7 mouse cellular contexts compared by ENCODE assay signal in the genomic region with DNA sequence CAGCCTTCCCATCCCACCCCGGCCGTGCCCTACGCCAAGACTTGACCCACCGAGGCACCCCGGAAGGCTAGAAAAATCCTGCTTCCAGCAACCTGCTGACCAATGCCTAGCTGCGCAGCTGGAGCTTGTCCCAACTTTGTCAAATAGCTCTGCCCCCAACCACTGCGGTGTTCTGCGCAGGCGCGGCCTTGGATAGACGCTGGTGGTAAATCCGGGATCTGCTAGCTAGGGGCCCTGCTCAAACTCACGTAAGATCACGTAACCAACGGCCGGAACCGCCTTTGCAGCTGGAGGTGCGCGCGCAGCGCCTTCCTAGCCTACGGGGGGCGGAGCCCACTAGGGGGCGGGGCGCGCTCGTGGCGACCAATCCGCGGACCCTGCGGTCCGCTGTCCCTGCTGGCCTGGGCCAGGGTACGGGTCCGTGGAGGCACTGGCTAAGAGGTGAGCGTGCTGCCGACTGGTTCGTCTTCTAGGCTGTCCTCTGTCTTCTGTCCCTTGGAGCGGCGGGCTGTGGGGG. TPM values are rescaled to one million over a fixed set of nuclear protein-coding genes. Genes with fewer than 3 reads are reported as not detected.
DNase-seq lines count a peak whose midpoint lies in the region; ATAC-seq and TF ChIP-seq lines count a peak whose summit lies in the region.

A gene (plus strand): TSS at position 249 of the 517 bp plus-strand sequence.

- H3K9me3 ChIP-seq in embryonic facial prominence, embryonic 10.5 days = no peaks in the 10 kb centered on the region
- H3K9me3 ChIP-seq in intestine, postnatal 0 days (ENCODE audit: control insufficient read depth) = no peaks in the 10 kb centered on the region
- no peaks in the 10 kb centered on the region for H3K9me3 ChIP-seq in midbrain, embryonic 12.5 days

- peak; percentile 43 for TF ChIP-seq CTCF in intestine, postnatal 0 days (IDR thresholded peaks at IDR 0.05; ENCODE audit: low read depth)
- TF ChIP-seq CTCF in small intestine, adult 2 months (IDR thresholded peaks at IDR 0.05; ENCODE audit: extremely low read depth, insufficient read length, insufficient replicate concordance, low read depth, low read length) = no peak

- H3K27me3 ChIP-seq in embryonic facial prominence, embryonic 10.5 days (replicated peaks; ENCODE audit: low read depth, poor library complexity, severe bottlenecking) = no peaks in the 10 kb centered on the region
- no peaks in the 10 kb centered on the region for H3K27me3 ChIP-seq in intestine, postnatal 0 days (replicated peaks; ENCODE audit: control insufficient read depth, insufficient read depth, low read length)
- no peaks in the 10 kb centered on the region for H3K27me3 ChIP-seq in midbrain, embryonic 12.5 days
- no peaks in the 10 kb centered on the region for H3K27me3 ChIP-seq in small intestine, adult 2 months (ENCODE audit: control insufficient read depth, insufficient read depth, low read length)

- intact Hi-C loops in left cerebral cortex, postnatal 4 days (cut with DNase I) = no loop called here

- H3K4me2 ChIP-seq in intestine, postnatal 0 days (replicated peaks; ENCODE audit: low read depth) = peak within 1 kb of the TSS; percentile 87
- H3K4me2 ChIP-seq in midbrain, embryonic 12.5 days (replicated peaks) = peak within 1 kb of the TSS; percentile 79

- ATAC-seq in intestine, postnatal 0 days = peak; percentile 92
- ATAC-seq in midbrain, embryonic 12.5 days (ENCODE audit: low FRiP score, low read depth) = peak; percentile 94

- peak; percentile 83 for TF ChIP-seq POLR2A in small intestine, adult 2 months (IDR thresholded peaks at IDR 0.05; ENCODE audit: low read depth, low read length)

- peak within 1 kb of the TSS; percentile 87 for H3K9ac ChIP-seq in intestine, postnatal 0 days (ENCODE audit: low read depth, low read length)
- peak within 1 kb of the TSS; percentile 85 for H3K9ac ChIP-seq in midbrain, embryonic 12.5 days (replicated peaks)

- peaks cover 57% of the 10 kb centered on the region for H3K4me1 ChIP-seq in embryonic facial prominence, embryonic 10.5 days
- peaks cover 6% of the 10 kb centered on the region; the same call in 1 of the 2 replicates for H3K4me1 ChIP-seq in intestine, postnatal 0 days (replicated peaks; ENCODE audit: control insufficient read depth, insufficient read depth, low read length)
- peaks cover 45% of the 10 kb centered on the region for H3K4me1 ChIP-seq in midbrain, embryonic 12.5 days
- peaks cover 5% of the 10 kb centered on the region for H3K4me1 ChIP-seq in small intestine, adult 2 months (ENCODE audit: control insufficient read depth, insufficient read depth, insufficient read length, low read length)

- WGBS in embryonic facial prominence, embryonic 10.5 days = under 1% methylated on average over 39 of the region's 39 CpGs
- WGBS in intestine, postnatal 0 days = under 1% methylated on average over 39 of the region's 39 CpGs
- under 1% methylated on average over 39 of the region's 39 CpGs for WGBS in midbrain, embryonic 12.5 days
- WGBS in small intestine, adult 2 months = under 1% methylated on average over 39 of the region's 39 CpGs

- peak; percentile 100 for DNase-seq in adrenal gland, postnatal 10 days
- DNase-seq in embryonic facial prominence, embryonic 10.5 days (ENCODE audit: low spot score) = peak; percentile 99
- no peak for DNase-seq in gonadal fat pad, adult 2 months (ENCODE audit: low read depth)
- DNase-seq in left cerebral cortex, postnatal 4 days = peak; percentile 99

- H3K36me3 ChIP-seq in embryonic facial prominence, embryonic 10.5 days (replicated peaks) = peaks cover 42% of the 10 kb centered on the region
- peaks cover 29% of the 10 kb centered on the region for H3K36me3 ChIP-seq in intestine, postnatal 0 days (ENCODE audit: control insufficient read depth, insufficient read depth)
- peaks cover 35% of the 10 kb centered on the region for H3K36me3 ChIP-seq in midbrain, embryonic 12.5 days
- peaks cover 19% of the 10 kb centered on the region for H3K36me3 ChIP-seq in small intestine, adult 2 months (ENCODE audit: control insufficient read depth, insufficient read depth, low read length)

- peak within 1 kb of the TSS; percentile 74 for H3K4me3 ChIP-seq in embryonic facial prominence, embryonic 10.5 days
- H3K4me3 ChIP-seq in intestine, postnatal 0 days (ENCODE audit: low read depth, low read length) = peak within 1 kb of the TSS; percentile 85
- H3K4me3 ChIP-seq in midbrain, embryonic 12.5 days = peak within 1 kb of the TSS; percentile 77
- peak within 1 kb of the TSS; percentile 87 for H3K4me3 ChIP-seq in small intestine, adult 2 months (ENCODE audit: low read depth, low read length)

- H3K27ac ChIP-seq in embryonic facial prominence, embryonic 10.5 days (replicated peaks) = peak within 1 kb of the TSS; percentile 89
- H3K27ac ChIP-seq in intestine, postnatal 0 days (ENCODE audit: low read depth, low read length) = peak within 1 kb of the TSS; percentile 87
- H3K27ac ChIP-seq in midbrain, embryonic 12.5 days (replicated peaks) = peak within 1 kb of the TSS; percentile 89
- H3K27ac ChIP-seq in small intestine, adult 2 months (ENCODE audit: insufficient read depth, low read depth, low read length) = peak within 1 kb of the TSS; percentile 89

RNA-seq across cellular contexts. Expression of the gene that starts here (rescaled TPM):
- total RNA-seq in adrenal gland, postnatal 10 days (2021) = 10 to 100 TPM; 28.1 to 31.7 TPM
- 25.6 and 28.1 TPM in 2 replicates for polyA plus RNA-seq in embryonic facial prominence, embryonic 10.5 days (2016; fragmentation: Nextera tagmentation; extraction: Ambion mirVana)
- polyA plus RNA-seq in gonadal fat pad, adult 2 months (2012; rRNA removed) = 14.4 and 14.5 TPM in 2 replicates
- polyA plus RNA-seq in intestine, postnatal 0 days (2015; fragmentation: Nextera tagmentation; extraction: Ambion mirVana) = 14.9 and 16.6 TPM in 2 replicates
- 10 to 100 TPM; 21.2 to 21.6 TPM for total RNA-seq in left cerebral cortex, postnatal 4 days (2021)
- polyA plus RNA-seq in midbrain, embryonic 12.5 days (2016; fragmentation: Nextera tagmentation; extraction: Ambion mirVana) = 22.1 and 23.6 TPM in 2 replicates
- 4.5 and 5.5 TPM in 2 replicates for polyA plus RNA-seq in small intestine, adult 2 months (2012; rRNA removed)
